Mouse (Mus musculus) brain, embryonic 14.5 days (tissue): ENCODE data around the gene Hsd11b2.

Experiments
- CTCF ChIP-seq: fragments of 200-500 bp; IDR thresholded peaks from 2 replicates; pipeline ENCODE4 v1.5.1; 2012; ENCODE audit warnings: inconsistent platforms, mild to moderate bottlenecking, moderate library complexity, borderline replicate concordance; ENCODE audit not compliant: insufficient read depth, insufficient read length; ENCODE audit errors: extremely low read depth
- POLR2A ChIP-seq: fragments of 200-500 bp; IDR thresholded peaks from 2 replicates; pipeline ENCODE4 v1.6.1; 2012; ENCODE audit warnings: mild to moderate bottlenecking, inconsistent platforms, borderline replicate concordance; ENCODE audit not compliant: poor library complexity, insufficient read depth, insufficient read length, severe bottlenecking; ENCODE audit errors: extremely low read depth

- no peak for TF ChIP-seq CTCF
- TF ChIP-seq POLR2A = no peak
Observed at GRCm38 (mm10) chr8:105476161-105476560, 42.4 kb upstream of the Hsd11b2 start.
